Mouse (Mus musculus) heart, embryonic 12.5 days (tissue): ENCODE measurements around the gene Olfr155. TPM values are rescaled to one million over a fixed set of nuclear protein-coding genes. Genes with fewer than 3 reads are reported as not detected.

Experiments
- ATAC-seq: fragments of 200-750 bp; cut with Nextera tagmentation; 2 replicates; pipeline ENCODE4 v1.8.0; 2017; ENCODE audit warnings: moderate TSS enrichment, moderate library complexity; ENCODE audit not compliant: insufficient number of reproducible peaks, low FRiP score
- H3K27ac ChIP-seq: fragments of 300-500 bp; sonication (generic); 2 replicates; pipeline ENCODE4 v1.5.1; 2016; ENCODE audit warnings: mild to moderate bottlenecking, moderate library complexity; ENCODE audit not compliant: poor library complexity, severe bottlenecking
- H3K27me3 ChIP-seq: fragments of 300-500 bp; sonication (generic); replicated peaks from 2 replicates; pipeline ENCODE4 v1.6.1; 2016; ENCODE audit warnings: mild to moderate bottlenecking, moderate library complexity
- H3K36me3 ChIP-seq: fragments of 300-500 bp; sonication (generic); 2 replicates; pipeline ENCODE4 v1.6.1; 2016; ENCODE audit warnings: mild to moderate bottlenecking, moderate library complexity
- H3K4me1 ChIP-seq: fragments of 300-500 bp; sonication (generic); replicated peaks from 2 replicates; pipeline ENCODE4 v1.6.1; 2016; ENCODE audit warnings: mild to moderate bottlenecking
- H3K4me2 ChIP-seq: fragments of 300-500 bp; sonication (generic); 2 replicates; pipeline ENCODE4 v1.6.1; 2016; ENCODE audit warnings: mild to moderate bottlenecking, moderate library complexity
- H3K4me3 ChIP-seq: fragments of 300-500 bp; sonication (generic); 2 replicates; pipeline ENCODE4 v1.5.1; 2016; ENCODE audit warnings: mild to moderate bottlenecking
- H3K9ac ChIP-seq: fragments of 300-500 bp; sonication (generic); 2 replicates; pipeline ENCODE4 v1.6.1; 2016; ENCODE audit warnings: mild to moderate bottlenecking, moderate library complexity
- H3K9me3 ChIP-seq: fragments of 300-500 bp; sonication (generic); replicated peaks from 2 replicates; pipeline ENCODE4 v1.6.1; 2016; ENCODE audit warnings: mild to moderate bottlenecking, moderate library complexity
- WGBS: fragments of 180-500 bp; shearing (Covaris S2); methylation state at CpG from one replicate; pipeline ENCODE4 v1.1.7; 2016; 5-methylcytosine and 5-hydroxymethylcytosine counted together
- polyA plus RNA-seq: library from polyadenylated mRNA; unstranded; fragments of >200 nt; fragmentation: Nextera tagmentation; extraction: Ambion mirVana; gene quantifications from 2 replicates; pipeline ENCODE4 v1.2.1, GENCODE M21; 2016

Olfr155 gene
- polyA plus RNA-seq, 1 experiment from 2014 or later: not detected

- Histone ChIP-seq H3K27ac (no peak overlapping the region), H3K9ac (no peak overlapping the region), H3K9me3 (no peaks in the 10 kb centered on the region), H3K27me3 (no peaks in the 10 kb centered on the region), H3K4me3 (no peak overlapping the region), H3K36me3 (no peaks in the 10 kb centered on the region), H3K4me2 (peak overlapping the region; percentile 26; the same call in 1 of the 2 replicates), H3K4me1 (peaks cover 6% of the 10 kb centered on the region)
- ATAC-seq: no peak
- 15% methylated on average over 14 of the region's 14 CpGs for WGBS
Measured at GRCm38 (mm10) chr4:43860744-43861519, 9.6 kb downstream of the Olfr155 start.

DNA sequence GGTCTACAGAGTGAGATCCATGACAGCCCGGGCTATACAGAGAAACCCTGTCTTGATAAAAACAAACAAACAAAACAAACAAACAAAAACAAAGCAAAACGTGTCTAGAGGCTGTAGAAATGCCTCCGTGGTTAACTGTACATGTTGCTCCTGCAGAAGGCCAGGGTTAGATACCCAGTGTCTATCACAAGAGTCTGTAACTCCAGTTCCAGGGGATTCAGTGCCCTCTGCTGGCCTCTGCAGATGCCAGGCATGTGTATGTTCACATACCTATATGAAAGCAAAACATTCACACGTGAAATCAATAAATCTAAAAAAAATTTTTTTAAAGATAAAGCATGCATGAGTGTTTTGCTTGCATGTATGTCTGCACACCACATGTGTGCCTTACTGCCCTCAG, 11.9 kb downstream of the Olfr155 start:
- 53% methylated on average over 4 of the region's 4 CpGs for WGBS
- Histone ChIP-seq H3K9me3 (0 out of 2 replicates have a peak, but pooled peaks cover 3% of the 10 kb centered on the region), H3K27me3 (no peaks in the 10 kb centered on the region), H3K9ac (no peak overlapping the region), H3K27ac (no peak overlapping the region), H3K36me3 (no peaks in the 10 kb centered on the region), H3K4me2 (no peak overlapping the region), H3K4me3 (no peak overlapping the region), H3K4me1 (peaks cover 6% of the 10 kb centered on the region)
- ATAC-seq: no peak

- H3K9ac ChIP-seq: no peak overlapping the region
- no peak for ATAC-seq
- H3K27me3 ChIP-seq: no peaks in the 10 kb centered on the region
- no peak overlapping the region for H3K27ac ChIP-seq
- no peak overlapping the region for H3K4me2 ChIP-seq
- no peak overlapping the region for H3K4me3 ChIP-seq
- H3K4me1 ChIP-seq: peaks cover 3% of the 10 kb centered on the region; the same call in 1 of the 2 replicates
- no peaks in the 10 kb centered on the region for H3K36me3 ChIP-seq
- WGBS: 89% methylated on average over 10 of the region's 10 CpGs
- peaks cover 3% of the 10 kb centered on the region; the same call in 1 of the 2 replicates for H3K9me3 ChIP-seq
Measured at GRCm38 (mm10) chr4:43869821-43870220, 18.5 kb downstream of the Olfr155 start.

GRCm38 (mm10) chr4:43874501-43874900, 23.1 kb downstream of the Olfr155 start:
- Histone ChIP-seq H3K4me2 (peak overlapping the region; percentile 97), H3K27ac (no peak overlapping the region), H3K4me1 (peaks cover 32% of the 10 kb centered on the region), H3K4me3 (peak overlapping the region; percentile 99; the same call in 1 of the 2 replicates), H3K27me3 (no peaks in the 10 kb centered on the region), H3K36me3 (no peaks in the 10 kb centered on the region), H3K9me3 (no peaks in the 10 kb centered on the region), H3K9ac (no peak overlapping the region; the same call in 1 of the 2 replicates)
- 48% methylated on average over 7 of the region's 7 CpGs for WGBS
- no peak for ATAC-seq

DNA sequence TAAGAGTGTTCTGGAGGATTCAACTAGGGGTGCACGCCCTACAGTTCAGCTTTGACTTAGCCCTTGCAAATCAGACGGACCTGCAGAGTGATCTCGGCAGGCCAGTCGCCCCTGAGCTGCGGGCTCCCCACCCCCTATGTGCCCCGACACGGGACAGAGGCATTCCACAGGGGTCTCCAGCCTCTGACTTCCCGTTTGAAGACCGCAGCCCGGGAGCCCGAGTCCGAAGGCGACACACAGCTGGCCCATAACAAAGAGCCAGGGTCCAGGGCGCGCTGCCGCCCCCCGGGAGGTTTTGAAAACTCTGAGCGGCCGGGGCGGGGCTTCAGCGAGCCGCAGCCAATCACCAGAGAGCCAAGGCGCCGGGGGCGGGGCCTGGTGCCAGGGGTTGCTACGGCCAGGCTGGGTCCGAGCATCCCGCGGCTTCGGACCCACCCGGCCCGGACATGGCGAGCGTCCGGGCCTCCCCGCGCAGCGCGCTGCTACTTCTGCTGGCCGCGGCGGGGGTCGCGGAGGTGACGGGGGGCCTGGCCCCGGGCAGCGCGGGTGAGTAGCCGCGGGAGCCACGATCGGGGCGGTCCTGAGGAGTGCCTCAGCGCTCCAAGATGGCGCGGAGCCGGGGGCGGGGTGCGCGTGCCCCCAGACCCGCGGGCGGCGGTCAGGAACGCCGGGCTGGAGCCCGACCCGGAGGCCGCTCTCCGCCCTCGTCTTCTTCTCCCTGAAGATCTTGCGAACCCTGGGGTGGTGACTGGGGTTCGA, 24.0 kb downstream of the Olfr155 start, which contains the start of gene Reck:
Reck (plus strand) TSS at position 371 of the 759 bp plus-strand sequence.
- Histone ChIP-seq H3K27me3 (no peaks in the 10 kb centered on the region), H3K36me3 (no peaks in the 10 kb centered on the region), H3K9me3 (no peaks in the 10 kb centered on the region), H3K4me1 (peaks cover 37% of the 10 kb centered on the region), H3K4me3 (peak within 1 kb of the TSS; percentile 99), H3K4me2 (peak within 1 kb of the TSS; percentile 97), H3K9ac (peak within 1 kb of the TSS; percentile 89), H3K27ac (peak within 1 kb of the TSS; percentile 72)
- ATAC-seq: peak; percentile 91
- under 1% methylated on average over 70 of the region's 73 CpGs for WGBS

DNA sequence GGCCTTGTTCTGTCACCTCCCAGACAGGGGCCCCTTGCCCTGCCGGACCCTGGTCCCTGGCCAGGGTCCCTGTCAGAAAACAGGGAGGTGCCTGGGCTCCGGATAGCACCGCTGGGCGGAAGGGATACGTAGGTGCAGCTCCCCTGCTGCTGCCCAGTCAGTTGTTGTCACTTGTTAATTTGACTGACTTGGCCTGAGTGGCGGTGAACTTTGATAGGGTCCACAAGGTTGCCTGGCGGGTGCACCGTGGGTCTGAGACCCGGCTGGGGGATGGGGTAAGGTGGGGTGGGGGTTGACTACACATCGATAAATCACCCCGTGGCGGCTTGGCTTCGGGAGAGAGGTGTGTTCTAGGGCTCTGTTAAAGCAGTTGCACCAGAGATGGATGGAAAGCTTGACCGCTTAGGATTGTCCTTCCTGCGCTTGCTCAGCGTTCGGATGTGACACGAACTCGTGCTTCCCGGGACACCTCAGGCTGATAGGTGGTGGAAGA, 24.6 kb downstream of the Olfr155 start:
- peak; percentile 58 for ATAC-seq
- Histone ChIP-seq H3K27ac (peak overlapping the region; percentile 72; the same call in 1 of the 2 replicates), H3K4me3 (peak overlapping the region; percentile 99), H3K4me2 (peak overlapping the region; percentile 97), H3K9me3 (no peaks in the 10 kb centered on the region), H3K9ac (peak overlapping the region; percentile 89), H3K27me3 (no peaks in the 10 kb centered on the region), H3K4me1 (peaks cover 37% of the 10 kb centered on the region), H3K36me3 (no peaks in the 10 kb centered on the region)
- under 1% methylated on average over 20 of the region's 20 CpGs for WGBS

GRCm38 (mm10) chr4:43877230-43877629, 25.9 kb downstream of the Olfr155 start:
- Histone ChIP-seq H3K27ac (no peak overlapping the region), H3K9ac (no peak overlapping the region), H3K36me3 (no peaks in the 10 kb centered on the region), H3K27me3 (no peaks in the 10 kb centered on the region), H3K4me3 (no peak overlapping the region), H3K9me3 (no peaks in the 10 kb centered on the region), H3K4me1 (peaks cover 37% of the 10 kb centered on the region), H3K4me2 (no peak overlapping the region)
- WGBS: 84% methylated on average over 1 of the region's 1 CpGs
- no peak for ATAC-seq

GRCm38 (mm10) chr4:43878121-43878776, 26.9 kb downstream of the Olfr155 start:
- no peaks in the 10 kb centered on the region for H3K9me3 ChIP-seq
- H3K27ac ChIP-seq: peak overlapping the region; percentile 80
- H3K27me3 ChIP-seq: no peaks in the 10 kb centered on the region
- H3K4me3 ChIP-seq: no peak overlapping the region
- H3K36me3 ChIP-seq: no peaks in the 10 kb centered on the region
- no peak for ATAC-seq
- H3K4me2 ChIP-seq: peak overlapping the region; percentile 20; the same call in 1 of the 2 replicates
- H3K9ac ChIP-seq: no peak overlapping the region
- WGBS: 21% methylated on average over 5 of the region's 5 CpGs
- H3K4me1 ChIP-seq: peaks cover 37% of the 10 kb centered on the region

- Histone ChIP-seq H3K9me3 (no peaks in the 10 kb centered on the region), H3K4me2 (no peak overlapping the region), H3K27me3 (no peaks in the 10 kb centered on the region), H3K36me3 (no peaks in the 10 kb centered on the region), H3K27ac (no peak overlapping the region), H3K9ac (no peak overlapping the region), H3K4me3 (no peak overlapping the region), H3K4me1 (peaks cover 47% of the 10 kb centered on the region)
- ATAC-seq: no peak
- WGBS: 56% methylated on average over 6 of the region's 6 CpGs
Measured at GRCm38 (mm10) chr4:43879566-43879965, 28.2 kb downstream of the Olfr155 start.

- H3K4me1 ChIP-seq: peaks cover 48% of the 10 kb centered on the region
Measured at GRCm38 (mm10) chr4:43884196-43884595, 32.8 kb downstream of the Olfr155 start.

More at GRCm38 (mm10) chr4:43884196-43884595, 32.8 kb downstream of the Olfr155 start:
- no peak overlapping the region for H3K4me3 ChIP-seq
- 15% methylated on average over 4 of the region's 4 CpGs for WGBS
- H3K27ac ChIP-seq: peak overlapping the region; percentile 81
- no peak for ATAC-seq
- H3K9ac ChIP-seq: no peak overlapping the region
- H3K9me3 ChIP-seq: no peaks in the 10 kb centered on the region
- no peaks in the 10 kb centered on the region for H3K27me3 ChIP-seq
- H3K4me2 ChIP-seq: peak overlapping the region; percentile 49
- no peaks in the 10 kb centered on the region for H3K36me3 ChIP-seq
